Mouse (Mus musculus) intestine, embryonic 15.5 days (tissue): Measurements from ENCODE around the gene Dhx38. TPM values are rescaled to one million over a fixed set of nuclear protein-coding genes. Genes with fewer than 3 reads are reported as not detected.

Source experiments
- ATAC-seq: fragments of 200-750 bp; cut with Nextera tagmentation; 2 replicates; pipeline ENCODE4 v1.8.0; 2017; ENCODE audit warnings: moderate TSS enrichment, moderate library complexity
- H3K27ac ChIP-seq: fragments of 300-500 bp; sonication (generic); 2 replicates; pipeline ENCODE4 v1.5.1; 2015; ENCODE audit warnings: mild to moderate bottlenecking, inconsistent platforms
- H3K27me3 ChIP-seq: fragments of 300-500 bp; sonication (generic); replicated peaks from 2 replicates; pipeline ENCODE4 v1.6.1; 2015; ENCODE audit warnings: inconsistent platforms
- H3K36me3 ChIP-seq: fragments of 300-500 bp; sonication (generic); 2 replicates; pipeline ENCODE4 v1.6.1; 2015; ENCODE audit warnings: inconsistent platforms
- H3K4me1 ChIP-seq: fragments of 300-500 bp; sonication (generic); replicated peaks from 2 replicates; pipeline ENCODE4 v1.6.1; 2015; ENCODE audit warnings: inconsistent platforms
- H3K4me2 ChIP-seq: fragments of 300-500 bp; sonication (generic); replicated peaks from 2 replicates; pipeline ENCODE4 v1.6.1; 2015; ENCODE audit warnings: mild to moderate bottlenecking, inconsistent platforms
- H3K4me3 ChIP-seq: fragments of 300-500 bp; sonication (generic); replicated peaks from 2 replicates; pipeline ENCODE4 v1.5.1; 2015; ENCODE audit warnings: inconsistent platforms
- H3K9ac ChIP-seq: fragments of 300-500 bp; sonication (generic); 2 replicates; pipeline ENCODE4 v1.6.1; 2015; ENCODE audit warnings: inconsistent platforms
- H3K9me3 ChIP-seq: fragments of 300-500 bp; sonication (generic); 2 replicates; pipeline ENCODE4 v1.6.1; 2016; ENCODE audit warnings: inconsistent platforms
- WGBS: fragments of 180-500 bp; shearing (Covaris S2); methylation state at CpG from one replicate; pipeline ENCODE4 v1.1.7; 2015; 5-methylcytosine and 5-hydroxymethylcytosine counted together
- polyA plus RNA-seq: library from polyadenylated mRNA; unstranded; fragments of >200 nt; fragmentation: Nextera tagmentation; extraction: Ambion mirVana; gene quantifications from 2 replicates; pipeline ENCODE4 v1.2.1, GENCODE M21; 2015

The Dhx38 gene
- polyA plus RNA-seq, 1 experiment from 2014 or later: 20.8 TPM

GRCm38 (mm10) chr8:109542165-109542564, 23.5 kb downstream of the Dhx38 start:
- Histone ChIP-seq H3K9ac (no peak overlapping the region), H3K4me2 (no peak overlapping the region), H3K4me1 (no peaks in the 10 kb centered on the region), H3K9me3 (no peaks in the 10 kb centered on the region), H3K36me3 (peaks cover 1% of the 10 kb centered on the region), H3K27me3 (no peaks in the 10 kb centered on the region), H3K27ac (no peak overlapping the region), H3K4me3 (no peak overlapping the region)
- WGBS: 75% methylated on average over 5 of the region's 5 CpGs
- ATAC-seq: no peak

GRCm38 (mm10) chr8:109536703-109537102, 29.0 kb downstream of the Dhx38 start:
- peak; percentile 81 for ATAC-seq
- no peak overlapping the region for H3K9ac ChIP-seq
- peak overlapping the region; percentile 30 for H3K4me2 ChIP-seq
- H3K36me3 ChIP-seq: no peaks in the 10 kb centered on the region
- H3K4me3 ChIP-seq: no peak overlapping the region
- no peaks in the 10 kb centered on the region for H3K4me1 ChIP-seq
- H3K9me3 ChIP-seq: no peaks in the 10 kb centered on the region
- no peak overlapping the region for H3K27ac ChIP-seq
- 2% methylated on average over 5 of the region's 5 CpGs for WGBS
- no peaks in the 10 kb centered on the region for H3K27me3 ChIP-seq

GRCm38 (mm10) chr8:109535140-109535990, 30.3 kb downstream of the Dhx38 start:
- Histone ChIP-seq H3K36me3 (no peaks in the 10 kb centered on the region), H3K4me2 (no peak overlapping the region), H3K27ac (no peak overlapping the region), H3K27me3 (no peaks in the 10 kb centered on the region), H3K4me1 (no peaks in the 10 kb centered on the region), H3K4me3 (no peak overlapping the region), H3K9me3 (no peaks in the 10 kb centered on the region), H3K9ac (no peak overlapping the region)
- ATAC-seq: no peak
- 86% methylated on average over 19 of the region's 19 CpGs for WGBS

GRCm38 (mm10) chr8:109524008-109524407, 41.7 kb downstream of the Dhx38 start:
- 83% methylated on average over 2 of the region's 2 CpGs for WGBS
- H3K4me1 ChIP-seq: no peaks in the 10 kb centered on the region
- H3K4me2 ChIP-seq: no peak overlapping the region
- no peak overlapping the region for H3K27ac ChIP-seq
- no peaks in the 10 kb centered on the region for H3K36me3 ChIP-seq
- no peak for ATAC-seq
- no peak overlapping the region for H3K9ac ChIP-seq
- no peaks in the 10 kb centered on the region for H3K9me3 ChIP-seq
- H3K27me3 ChIP-seq: no peaks in the 10 kb centered on the region
- H3K4me3 ChIP-seq: no peak overlapping the region

- no peak for ATAC-seq
- Histone ChIP-seq H3K9me3 (no peaks in the 10 kb centered on the region), H3K27ac (no peak overlapping the region), H3K27me3 (no peaks in the 10 kb centered on the region), H3K4me3 (no peak overlapping the region), H3K4me1 (no peaks in the 10 kb centered on the region), H3K4me2 (no peak overlapping the region), H3K36me3 (no peaks in the 10 kb centered on the region), H3K9ac (no peak overlapping the region)
- WGBS: 89% methylated on average over 5 of the region's 5 CpGs
These were observed 60.1 kb downstream of the Dhx38 start for GRCm38 (mm10) chr8:109505560-109505959.

- H3K9ac ChIP-seq: no peak overlapping the region
- H3K9me3 ChIP-seq: no peaks in the 10 kb centered on the region
- H3K27ac ChIP-seq: no peak overlapping the region
- no peaks in the 10 kb centered on the region for H3K4me1 ChIP-seq
- WGBS: 72% methylated on average over 1 of the region's 1 CpGs
- no peak overlapping the region for H3K4me2 ChIP-seq
- no peak for ATAC-seq
- no peaks in the 10 kb centered on the region for H3K27me3 ChIP-seq
- H3K36me3 ChIP-seq: no peaks in the 10 kb centered on the region
- H3K4me3 ChIP-seq: no peak overlapping the region
These were observed 62.1 kb downstream of the Dhx38 start for GRCm38 (mm10) chr8:109503566-109503965.

- Histone ChIP-seq H3K27me3 (no peaks in the 10 kb centered on the region), H3K36me3 (no peaks in the 10 kb centered on the region), H3K4me3 (no peak overlapping the region), H3K4me2 (0 out of 2 replicates have a peak overlapping the region, but pooled peaks have one; percentile 14), H3K9me3 (no peaks in the 10 kb centered on the region), H3K4me1 (no peaks in the 10 kb centered on the region), H3K9ac (no peak overlapping the region), H3K27ac (no peak overlapping the region)
- WGBS: 71% methylated on average over 16 of the region's 16 CpGs
- no peak for ATAC-seq
These were observed 66.5 kb downstream of the Dhx38 start for GRCm38 (mm10) chr8:109499009-109499717.

Other genes starting within 250 kb of the Dhx38 start
- gene Pmfbp1, start 71.8 kb downstream of the Dhx38 start, polyA plus RNA-seq: not detected in 2 replicates
- gene Txnl4b, start within 50 bp of the Dhx38 start, polyA plus RNA-seq: 21.5 and 24.5 TPM in 2 replicates
- 2.2 and 3.6 TPM in 2 replicates for gene Hp, start 13.3 kb upstream of the Dhx38 start, polyA plus RNA-seq
- gene Dhodh, start 42.8 kb upstream of the Dhx38 start, polyA plus RNA-seq: 44.0 and 49.8 TPM in 2 replicates
- gene Pkd1l3, start 48.7 kb upstream of the Dhx38 start, polyA plus RNA-seq: 0.04 and 0.13 TPM in 2 replicates
- 119 and 128 TPM in 2 replicates for gene Ist1, start 127.4 kb upstream of the Dhx38 start, polyA plus RNA-seq
- 17.3 and 17.9 TPM in 2 replicates for gene Zfp821, start 139.7 kb upstream of the Dhx38 start, polyA plus RNA-seq
- 5.4 and 5.7 TPM in 2 replicates for gene Atxn1l, start 171.9 kb upstream of the Dhx38 start, polyA plus RNA-seq
- 38.0 and 39.0 TPM in 2 replicates for gene Ap1g1, start 212.7 kb upstream of the Dhx38 start, polyA plus RNA-seq